Mouse (Mus musculus) megakaryocyte, adult 5-6 weeks (primary cell): Measurements from ENCODE around the gene Btbd35f6. TPM values are rescaled to one million over a fixed set of nuclear protein-coding genes. Genes with fewer than 3 reads are reported as not detected.
"Not testable (repeated sequence)": the region's sequence is repeated elsewhere in the genome, so short reads cannot be mapped to it uniquely, and the experiment has no call there.

Source experiments
- ATAC-seq: 2 replicates; pipeline ENCODE4 v1.8.0; 2016; ENCODE audit warnings: mild to moderate bottlenecking, inconsistent platforms; ENCODE audit not compliant: poor library complexity, severe bottlenecking
- total RNA-seq, 2 experiments: library from RNA; stranded (forward) in 1 of 2; stranded (reverse) in 1 of 2; fragments of 153-499, 151-499 nt in 1 of 2; fragments of 221-1000, 200-1000 nt in 1 of 2; gene quantifications; 2 replicates each; pipeline versions ENCODE4 v1.2.3 to v1.2.4; 2015 to 2017

Btbd35f6 gene
- total RNA-seq (2015) (not detected in 2 replicates), total RNA-seq (2017) (not detected in 2 replicates)

DNA sequence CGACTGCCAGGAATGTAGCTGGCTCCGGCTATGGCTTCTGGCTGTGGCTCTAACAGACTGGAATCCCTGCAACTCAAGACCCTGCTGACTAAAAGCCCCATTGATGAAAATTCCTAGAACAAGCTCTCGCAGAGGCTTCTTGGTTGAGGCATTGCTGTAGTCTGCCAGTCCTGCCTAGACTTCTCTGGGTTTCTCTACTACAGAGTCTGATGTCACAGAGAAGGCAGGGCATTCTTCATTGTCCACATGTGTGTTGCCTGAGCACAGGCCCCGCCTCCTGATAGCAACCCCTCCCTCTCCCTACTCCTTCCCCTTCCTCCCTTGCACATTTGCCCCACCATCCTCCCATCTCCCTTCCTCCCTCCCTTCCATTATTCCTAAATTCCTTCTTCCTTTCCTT is at the start of gene Btbd35f6:
Gene Btbd35f6 (minus strand): TSS at position 101 of the 400 bp plus-strand sequence.
- not testable (repeated sequence) for ATAC-seq

DNA sequence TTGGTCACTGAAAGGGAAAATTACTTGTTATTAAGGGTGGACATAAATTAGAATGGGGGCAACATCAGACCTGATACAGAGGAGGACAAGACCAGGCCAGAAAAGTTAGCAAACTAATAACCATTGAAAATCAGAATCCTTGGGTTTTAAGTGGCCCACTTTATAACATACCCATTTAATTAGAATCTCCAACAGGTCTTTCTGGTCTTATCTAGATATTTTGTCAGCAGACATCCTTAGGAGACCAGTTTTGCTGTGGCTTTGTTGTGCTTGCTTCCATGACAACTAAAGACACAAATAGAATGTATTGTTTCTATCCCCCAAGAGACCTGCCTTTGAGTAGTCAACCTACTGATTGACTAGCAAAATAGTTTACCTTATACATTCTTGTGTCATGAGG is 30.4 kb upstream of the Btbd35f6 start, which contains the start of gene Gm21870:
Gene Gm21870 (minus strand): TSS at position 101 of the 400 bp plus-strand sequence.
- ATAC-seq, result not testable (repeated sequence)

DNA sequence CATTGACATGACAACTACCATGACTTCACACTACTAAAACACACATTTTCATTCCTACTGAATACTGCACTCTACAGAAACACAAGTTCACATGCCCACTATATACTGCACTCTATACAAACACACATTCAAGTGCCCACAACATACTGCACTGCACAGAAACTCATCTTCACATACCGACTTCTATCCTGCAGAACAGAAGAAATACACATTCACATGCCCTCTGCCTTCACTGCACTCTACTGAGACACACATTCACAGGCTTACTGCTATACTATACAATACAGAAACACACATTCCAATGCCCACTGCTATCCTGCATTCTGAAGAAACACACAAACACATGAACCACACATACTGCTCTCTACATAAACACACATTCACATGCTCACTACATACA is 26.1 kb downstream of the Btbd35f6 start:
- ATAC-seq, result not testable (repeated sequence)

- not testable (repeated sequence) for ATAC-seq
Observed at GRCm38 (mm10) chrX:33928225-33928624, 28.1 kb downstream of the Btbd35f6 start.

GRCm38 (mm10) chrX:33926344-33926743 is 30.0 kb downstream of the Btbd35f6 start:
- ATAC-seq, result not testable (repeated sequence)

DNA sequence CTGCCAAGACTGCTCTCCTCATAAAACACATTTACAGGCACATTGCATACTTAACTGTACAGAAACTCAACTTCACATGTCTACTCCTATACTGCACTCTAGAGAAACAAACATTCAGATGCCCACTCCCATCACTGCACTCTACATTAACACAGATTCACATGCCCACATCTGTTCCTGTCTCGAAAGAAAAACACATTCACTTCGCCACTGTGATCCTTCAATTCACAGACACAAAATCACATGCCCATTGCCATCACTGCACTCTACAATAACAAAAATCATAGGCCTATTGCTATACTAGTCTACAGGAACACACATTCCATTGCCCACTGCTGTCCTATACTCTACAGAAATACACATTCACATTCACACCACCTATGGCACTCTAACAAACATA is 30.9 kb downstream of the Btbd35f6 start:
- ATAC-seq, result not testable (repeated sequence)

Other genes with a start within 250 kb of the Btbd35f6 start
- gene Gm21870, start 30.3 kb upstream of the Btbd35f6 start, total RNA-seq (2015), result not detected in 2 replicates
- not detected in 2 replicates for gene Gm21870, start 30.3 kb upstream of the Btbd35f6 start, total RNA-seq (2017)
- gene Btbd35f9, start 205.0 kb upstream of the Btbd35f6 start, total RNA-seq (2015), result not detected in 2 replicates
- not detected in 2 replicates for gene Btbd35f9, start 205.0 kb upstream of the Btbd35f6 start, total RNA-seq (2017)